Mouse (Mus musculus) urinary bladder, adult 18-20 months (tissue): ENCODE results near the gene Slc25a3.

Source experiments
- DNase-seq, 2 experiments: peaks; one replicate each; pipeline ENCODE4 v3.0.0; 2022; ENCODE audit warnings: low spot score in 2 of 2, mixed read lengths in 2 of 2

The Slc25a3 gene

GRCm38 (mm10) chr10:91094251-91095104, 29.4 kb downstream of the Slc25a3 start:
- DNase-seq: no peak

- DNase-seq: no peak
Observed at GRCm38 (mm10) chr10:91092812-91093211, 31.0 kb downstream of the Slc25a3 start.

- no peak for DNase-seq
Observed at GRCm38 (mm10) chr10:91083393-91083927, 40.4 kb downstream of the Slc25a3 start.

- DNase-seq: peak; percentile 99 to 100
Observed at GRCm38 (mm10) chr10:91082550-91083392, 41.1 kb downstream of the Slc25a3 start, which contains the start of the genes Apaf1 and Ikbip. Gene Apaf1 (minus strand): TSS chr10:91082770. Gene Ikbip (plus strand): TSS chr10:91082940.

- DNase-seq: peak in 1 of 2 experiments; percentile 2
Observed at GRCm38 (mm10) chr10:91081959-91082507, 41.8 kb downstream of the Slc25a3 start.

GRCm38 (mm10) chr10:91080540-91080939, 43.3 kb downstream of the Slc25a3 start:
- DNase-seq: no peak

- no peak for DNase-seq
Observed at GRCm38 (mm10) chr10:91076667-91077066, 47.2 kb downstream of the Slc25a3 start.

- no peak for DNase-seq
Observed at GRCm38 (mm10) chr10:91073345-91073744, 50.5 kb downstream of the Slc25a3 start.

- DNase-seq: no peak
Observed at GRCm38 (mm10) chr10:91071768-91072167, 52.1 kb downstream of the Slc25a3 start.
